Mouse (Mus musculus): ENCODE measurements around the gene Commd1. TPM values are rescaled to one million over a fixed set of nuclear protein-coding genes. Genes with fewer than 3 reads are reported as not detected.

The Commd1 gene
- total RNA-seq, 2 experiments from 2014 or later = 110 to 113 TPM

GRCm38 (mm10) chr11:22952668-22953067, 29.5 kb downstream of the Commd1 start:
- no peak for DNase-seq (ENCODE audit: low spot score in 2 of 2)

DNA sequence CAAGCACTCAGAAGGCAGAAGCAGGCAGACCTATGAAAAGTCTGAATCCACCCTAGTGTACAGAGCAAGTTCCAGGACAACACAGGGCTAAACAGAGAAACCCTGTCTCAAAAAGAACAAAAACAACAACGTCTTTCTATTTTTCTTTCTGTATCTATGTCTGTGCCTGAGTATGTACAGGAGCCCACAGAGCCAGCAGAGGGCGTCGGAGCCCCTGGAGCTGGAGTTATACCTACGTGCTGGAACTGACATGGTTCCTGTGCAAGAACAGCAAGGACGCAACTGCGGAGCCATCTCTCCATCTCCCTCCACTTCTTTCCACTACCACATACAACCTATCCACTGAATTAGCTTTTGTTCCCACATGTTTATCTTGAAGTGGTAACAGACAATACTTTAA, 32.1 kb downstream of the Commd1 start:
- no peak for DNase-seq (ENCODE audit: low spot score in 2 of 2)

DNA sequence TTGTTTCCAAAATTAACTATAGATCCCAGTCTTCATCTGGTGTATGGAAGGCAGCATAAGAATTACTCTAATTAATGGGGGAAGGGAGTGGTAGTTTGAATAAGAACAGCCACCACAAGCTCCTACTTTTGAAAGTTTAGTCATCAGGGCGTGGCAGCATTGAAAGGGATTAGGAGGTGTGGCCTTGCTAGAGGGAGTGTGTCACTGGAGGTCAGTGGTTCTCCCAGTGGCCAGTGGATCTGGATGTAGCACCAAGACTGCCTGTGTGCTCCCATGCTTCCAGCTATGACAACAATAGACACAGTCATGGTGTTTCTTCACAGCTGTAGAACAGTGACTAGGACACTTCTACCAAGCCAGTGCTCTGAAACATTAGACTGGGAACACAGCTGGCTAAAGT, 33.1 kb downstream of the Commd1 start:
- no peak for DNase-seq (ENCODE audit: low spot score in 2 of 2)

- no peak for DNase-seq (ENCODE audit: low spot score in 2 of 2)
Observed at GRCm38 (mm10) chr11:22938983-22939382, 43.2 kb downstream of the Commd1 start.

- no peak for DNase-seq (ENCODE audit: low spot score in 2 of 2)
Observed at GRCm38 (mm10) chr11:22937716-22938316, 44.4 kb downstream of the Commd1 start.

GRCm38 (mm10) chr11:22936446-22937125, 45.6 kb downstream of the Commd1 start:
- no peak for DNase-seq (ENCODE audit: low spot score in 2 of 2)

DNA sequence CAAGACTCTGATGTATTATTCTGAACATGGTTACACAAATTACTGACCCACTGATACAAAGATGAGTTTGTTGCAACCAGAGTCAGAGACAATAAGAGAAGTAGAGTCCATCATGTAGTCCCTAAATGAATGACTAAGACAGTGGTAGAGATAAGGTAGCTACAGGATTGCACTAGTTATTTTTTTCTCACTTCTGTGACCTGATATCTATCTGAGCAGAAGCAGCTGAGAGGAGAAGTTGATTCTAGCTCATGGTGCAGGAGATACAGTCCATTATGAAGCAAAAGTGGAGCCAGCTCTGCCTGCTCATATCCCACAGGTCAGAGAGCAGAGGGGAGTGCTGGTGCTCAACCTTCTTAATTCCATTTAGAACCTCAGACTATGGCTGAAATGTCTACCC, 50.0 kb downstream of the Commd1 start:
- no peak for DNase-seq (ENCODE audit: low spot score in 2 of 2)

- no peak for DNase-seq (ENCODE audit: low spot score in 2 of 2)
Observed at GRCm38 (mm10) chr11:22931320-22931905, 50.8 kb downstream of the Commd1 start.

- DNase-seq (ENCODE audit: low spot score in 2 of 2) = no peak
Observed at GRCm38 (mm10) chr11:22930129-22930528, 52.1 kb downstream of the Commd1 start.

DNA sequence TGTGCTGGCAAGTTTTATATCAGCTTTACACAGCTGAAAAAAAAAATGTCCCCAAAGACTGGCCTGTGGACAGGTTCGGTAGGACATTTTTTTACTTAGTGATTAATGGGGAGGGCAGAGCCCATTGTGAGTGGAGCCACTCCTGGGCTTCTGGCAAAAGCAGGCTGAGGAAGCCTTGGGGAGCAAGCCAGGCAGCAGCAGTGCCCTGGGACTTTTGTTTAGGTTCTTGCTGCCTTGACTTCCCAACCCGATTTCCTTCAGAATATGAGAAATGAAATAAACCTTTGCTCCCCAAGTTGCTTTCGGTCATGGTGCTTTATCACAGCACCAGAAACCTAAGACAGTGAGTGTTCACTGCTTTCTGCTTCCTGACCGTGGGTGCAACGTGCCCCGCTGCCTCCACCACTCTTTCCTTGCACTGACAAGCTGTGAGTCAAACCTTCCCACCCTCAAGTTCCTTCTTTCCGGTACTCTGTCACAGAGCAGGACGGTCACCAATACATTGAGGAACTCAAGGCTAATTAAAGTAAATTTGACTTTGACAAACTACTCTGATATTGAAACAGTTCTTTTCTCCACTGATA, 53.5 kb downstream of the Commd1 start:
- no peak for DNase-seq (ENCODE audit: low spot score in 2 of 2)

DNA sequence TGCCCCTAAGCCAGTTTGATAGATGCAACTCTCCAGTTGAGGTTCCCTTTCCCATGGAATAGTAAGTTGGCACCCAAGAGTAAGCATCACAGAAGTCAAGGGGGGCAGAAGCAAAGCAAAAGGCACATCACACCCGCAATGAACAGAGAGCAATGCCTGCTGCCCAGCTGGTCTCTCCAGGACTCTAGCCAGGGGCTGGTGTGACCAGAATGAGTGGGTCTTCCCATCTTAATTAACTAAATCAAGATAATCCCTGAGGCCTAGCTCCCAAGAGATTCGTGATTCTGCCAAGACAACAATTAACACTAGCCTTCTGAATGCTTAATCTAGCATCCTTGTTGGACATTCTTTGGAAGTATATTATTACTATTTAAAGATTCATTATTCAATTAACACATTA, 58.6 kb downstream of the Commd1 start:
- DNase-seq (ENCODE audit: low spot score in 2 of 2) = no peak

GRCm38 (mm10) chr11:22922546-22922945, 59.6 kb downstream of the Commd1 start:
- DNase-seq (ENCODE audit: low spot score in 2 of 2) = no peak

- DNase-seq (ENCODE audit: low spot score in 2 of 2) = no peak
Observed at GRCm38 (mm10) chr11:22919336-22919735, 62.8 kb downstream of the Commd1 start.

- no peak for DNase-seq (ENCODE audit: low spot score in 2 of 2)
Observed at GRCm38 (mm10) chr11:22917786-22918185, 64.4 kb downstream of the Commd1 start.

- DNase-seq (ENCODE audit: low spot score in 2 of 2) = no peak
Observed at GRCm38 (mm10) chr11:22913744-22914143, 68.4 kb downstream of the Commd1 start.

- no peak for DNase-seq (ENCODE audit: low spot score in 2 of 2)
Observed at GRCm38 (mm10) chr11:22911831-22912230, 70.4 kb downstream of the Commd1 start.

DNA sequence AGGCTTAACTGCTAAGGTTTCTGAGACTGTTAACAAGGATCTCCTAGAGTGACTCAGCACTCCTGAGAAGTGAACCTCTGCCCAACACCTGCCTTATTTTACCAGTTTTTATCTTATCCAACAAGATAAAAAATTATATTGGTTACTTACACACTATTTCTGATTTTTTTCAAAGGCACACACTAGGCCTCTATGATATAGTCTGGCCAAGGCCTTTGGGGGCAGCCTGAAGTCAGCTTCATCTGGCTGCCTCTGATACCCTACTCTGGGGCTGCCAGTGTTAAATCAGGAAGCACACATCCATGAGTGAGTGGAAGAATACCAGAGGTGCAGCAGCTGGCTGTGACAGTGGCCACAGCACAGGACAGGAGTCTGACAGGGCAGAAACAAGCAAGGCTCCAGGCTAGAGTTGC, 75.7 kb downstream of the Commd1 start:
- DNase-seq (ENCODE audit: low spot score in 2 of 2) = no peak

GRCm38 (mm10) chr11:22902923-22903322, 79.3 kb downstream of the Commd1 start:
- DNase-seq (ENCODE audit: low spot score in 2 of 2) = no peak

DNA sequence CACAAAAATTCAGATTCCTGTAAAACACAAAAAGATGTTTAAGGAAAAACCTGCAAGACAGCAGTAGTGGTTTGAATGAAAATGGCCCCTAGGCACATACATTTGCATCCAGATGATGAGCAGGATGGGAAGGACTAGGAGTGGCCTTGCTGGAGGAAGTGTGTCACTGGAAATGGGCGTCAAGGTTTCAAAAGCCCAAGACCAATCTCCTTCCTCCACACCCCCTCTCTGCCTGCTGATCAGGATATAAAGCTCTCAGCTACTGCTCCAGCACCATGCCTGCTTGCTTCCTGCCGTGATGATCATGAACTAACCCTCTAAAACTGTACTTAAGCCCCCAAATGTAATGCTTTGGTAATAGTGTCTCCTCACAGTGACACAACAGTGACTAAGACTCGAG, 82.1 kb downstream of the Commd1 start:
- DNase-seq (ENCODE audit: low spot score in 2 of 2) = no peak

DNA sequence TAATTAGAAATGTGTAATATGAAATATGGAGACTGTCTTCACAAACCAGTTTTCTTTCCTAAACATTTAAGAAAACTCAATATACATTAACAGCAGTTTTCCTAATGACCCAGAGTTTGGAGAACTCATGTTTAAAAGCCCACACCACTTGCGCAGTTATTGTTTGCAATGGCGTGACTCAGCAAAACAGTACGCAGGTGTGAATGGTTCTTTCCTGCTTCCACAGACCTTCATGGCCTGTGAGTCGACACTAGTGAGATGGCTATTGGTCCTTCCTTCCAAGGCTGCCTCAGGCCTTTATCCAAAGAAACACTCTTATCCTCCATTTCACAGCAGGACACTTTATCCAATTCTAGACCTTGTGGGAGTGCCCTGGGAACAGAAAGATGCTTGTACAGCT, 84.5 kb downstream of the Commd1 start:
- DNase-seq (ENCODE audit: low spot score in 2 of 2) = no peak

DNA sequence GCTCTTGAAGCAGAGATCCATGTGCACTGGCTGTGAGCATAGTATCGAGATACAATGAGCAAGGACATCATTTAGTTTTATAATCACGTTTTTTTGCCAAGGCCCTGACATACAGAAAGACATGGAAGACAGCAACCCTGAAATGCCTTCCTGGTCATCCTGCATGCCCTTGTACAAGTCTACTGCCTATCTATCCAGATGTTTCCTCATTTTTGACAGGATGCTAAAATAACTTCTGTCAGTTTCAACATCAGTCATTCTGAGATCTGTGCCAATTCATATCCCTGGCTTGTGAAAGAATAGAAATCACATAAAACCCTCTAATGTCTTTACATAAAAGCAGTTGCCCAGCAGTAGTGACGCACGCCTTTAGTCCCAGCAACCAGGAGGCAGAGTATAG, 85.1 kb downstream of the Commd1 start:
- DNase-seq (ENCODE audit: low spot score in 2 of 2) = no peak

DNA sequence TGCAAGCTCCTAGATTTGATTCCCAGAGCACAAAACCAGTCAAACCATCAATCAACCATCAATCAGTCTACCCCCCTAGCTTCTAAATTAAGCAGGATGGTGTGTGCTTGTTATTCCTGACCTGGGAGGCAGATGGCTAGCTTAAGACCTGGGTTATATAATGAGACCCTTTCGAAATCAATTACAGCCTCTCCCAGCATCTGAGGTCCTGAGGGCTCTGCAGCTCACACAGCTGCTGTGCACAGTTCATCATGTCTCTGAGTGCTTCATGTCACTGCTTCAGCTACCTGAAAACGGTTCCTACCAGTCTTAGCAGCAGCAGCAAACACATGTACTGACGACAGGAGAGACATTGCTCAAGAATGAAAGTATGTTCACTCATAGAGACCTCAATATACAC, 89.1 kb downstream of the Commd1 start:
- DNase-seq (ENCODE audit: low spot score in 2 of 2) = no peak

Measured in adrenal gland, postnatal 4 days (tissue).